Mouse (Mus musculus) heart, postnatal 0 days (tissue): ENCODE data around the gene Fam19a5.

Experiments
- CTCF ChIP-seq: IDR thresholded peaks from 2 replicates; pipeline ENCODE4 v1.5.1; 2016; ENCODE audit warnings: antibody characterized with exemption, control low read depth, low read depth
- EP300 ChIP-seq: IDR thresholded peaks from 2 replicates; pipeline ENCODE4 v1.6.1; 2016; ENCODE audit warnings: antibody characterized with exemption, low read depth

- no peak for TF ChIP-seq CTCF
- TF ChIP-seq EP300, result no peak
Observed at GRCm38 (mm10) chr15:87603316-87603715, 59.2 kb downstream of the Fam19a5 start.
